Mouse (Mus musculus) spleen, adult 12 weeks (tissue): Measurements from ENCODE around the gene Mroh3.
A peak's percentile ranks its signal among the peaks of the same experiment; 100 is the strongest.

Source experiments
- DNase-seq: peaks from one replicate; pipeline ENCODE4 v3.0.0; 2022; ENCODE audit warnings: low spot score

The Mroh3 gene

DNA sequence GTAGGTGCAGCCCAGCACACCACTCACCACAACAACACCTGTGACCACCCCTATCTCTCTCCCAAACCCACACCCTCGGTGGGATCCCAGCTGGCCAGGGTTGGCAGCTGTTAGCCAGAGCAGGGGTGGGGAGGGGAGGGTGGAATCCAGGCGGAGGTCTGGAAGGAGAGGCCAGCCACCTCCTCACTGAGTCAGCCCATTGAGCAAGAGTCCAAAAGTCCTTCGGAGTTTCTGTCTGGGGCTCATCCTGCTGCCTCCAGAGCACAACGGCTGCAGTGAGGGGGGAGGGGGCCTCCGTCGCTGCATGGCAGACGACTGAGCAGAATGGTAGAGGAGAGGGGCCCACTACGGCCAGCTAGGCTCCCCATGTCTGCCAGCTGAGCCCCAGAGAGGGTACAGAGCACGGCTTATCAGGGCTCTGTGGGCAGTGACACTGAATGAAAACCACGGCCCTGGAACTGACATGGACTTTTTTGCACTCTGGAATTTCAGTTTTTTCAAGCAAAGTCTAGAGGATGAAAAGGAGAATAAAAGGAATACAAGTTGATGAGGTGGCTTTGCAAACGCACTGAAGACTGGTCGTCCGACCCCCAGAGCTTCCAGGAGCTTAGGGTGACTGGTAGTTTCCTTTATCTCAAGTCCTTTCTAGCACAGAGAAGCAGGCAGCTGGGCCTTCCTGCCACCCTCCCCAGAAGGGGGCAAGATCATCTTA is 15.9 kb upstream of the Mroh3 start:
- DNase-seq, result no peak

DNA sequence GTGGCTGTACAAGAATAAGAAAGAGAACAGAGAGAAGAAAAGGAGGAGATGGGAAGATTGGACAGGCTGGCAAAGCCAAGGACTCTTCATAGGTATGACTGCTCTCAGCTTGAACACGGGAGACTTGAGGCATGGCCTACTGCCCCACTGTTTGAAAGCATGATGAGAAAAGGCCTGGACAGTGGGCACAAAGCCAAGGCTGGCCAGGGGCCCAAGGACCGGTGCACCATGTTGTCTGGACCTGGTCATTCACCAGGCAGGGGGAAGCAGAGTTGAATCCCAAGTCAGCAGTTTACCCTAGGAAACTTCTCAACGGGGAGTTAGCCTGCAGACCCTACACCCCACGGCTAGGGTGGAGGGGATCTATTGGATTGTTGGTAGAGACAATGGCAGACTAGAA is 15.2 kb upstream of the Mroh3 start:
- DNase-seq, result no peak

DNA sequence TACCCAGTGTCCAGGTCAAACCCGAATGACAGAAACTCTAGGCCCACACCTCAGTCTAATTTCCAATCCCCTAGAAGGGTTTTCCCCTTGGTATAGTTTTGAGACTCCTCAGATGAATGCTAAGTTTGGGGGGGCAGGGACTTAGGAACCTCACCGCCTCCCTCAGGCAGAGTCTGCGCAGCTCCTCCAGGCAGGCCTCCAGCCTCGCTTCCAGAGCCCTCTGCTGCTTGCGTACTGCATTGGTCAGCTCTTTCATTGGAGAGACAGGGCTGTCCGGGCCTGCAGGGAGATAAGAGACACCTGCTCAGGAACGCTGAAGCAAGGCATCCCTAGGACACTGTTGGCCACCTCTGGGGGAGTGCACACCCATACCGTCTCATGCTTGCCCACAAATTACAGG is 14.0 kb upstream of the Mroh3 start:
- no peak for DNase-seq

DNA sequence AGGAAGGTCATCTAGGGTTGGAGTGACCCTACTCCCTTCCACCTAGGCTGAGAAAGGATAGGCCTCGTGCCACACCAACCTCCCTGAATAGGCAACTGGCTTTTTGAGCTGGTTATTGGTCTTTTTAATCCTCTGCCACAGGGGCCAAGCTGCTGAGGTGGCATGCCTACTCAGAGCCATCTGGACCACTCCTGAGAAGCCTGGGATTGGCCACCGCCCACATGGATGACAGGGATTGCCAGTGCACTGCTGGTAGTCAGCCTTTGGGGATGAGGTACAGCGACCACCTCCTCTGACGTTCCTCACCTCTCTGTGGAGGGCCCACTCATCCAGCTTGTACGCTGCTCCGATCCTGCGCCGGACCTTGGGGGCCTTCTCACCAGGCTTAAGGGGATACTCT is 13.2 kb upstream of the Mroh3 start:
- no peak for DNase-seq

DNA sequence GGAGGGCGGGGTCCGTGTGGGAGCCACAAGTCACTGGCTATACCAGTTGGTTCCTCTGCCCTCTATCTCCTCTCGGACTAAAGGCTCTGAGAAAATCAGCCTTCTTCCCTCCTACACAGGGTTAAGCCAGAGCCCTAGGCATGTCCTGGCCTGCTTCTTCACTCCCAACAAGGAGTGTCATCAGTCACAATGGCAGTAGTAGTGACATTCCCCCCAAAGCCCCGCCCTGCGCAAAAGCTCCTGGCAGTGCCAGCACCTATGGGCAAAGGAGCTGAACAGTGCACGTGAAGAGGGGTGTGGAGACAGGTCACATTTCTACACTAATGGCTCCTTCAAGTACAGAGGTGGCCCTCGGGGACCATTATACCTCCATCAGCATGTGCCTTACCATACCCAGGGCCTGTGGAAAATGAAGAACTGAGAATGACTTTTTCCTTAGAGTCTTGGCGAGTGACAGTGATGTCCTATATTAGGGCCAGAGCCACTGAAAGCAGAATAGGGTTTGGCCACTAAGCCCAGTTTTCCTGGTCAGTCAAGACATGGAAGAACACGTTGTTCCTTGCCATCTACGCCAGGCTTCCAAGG is 11.2 kb upstream of the Mroh3 start:
- no peak for DNase-seq

DNA sequence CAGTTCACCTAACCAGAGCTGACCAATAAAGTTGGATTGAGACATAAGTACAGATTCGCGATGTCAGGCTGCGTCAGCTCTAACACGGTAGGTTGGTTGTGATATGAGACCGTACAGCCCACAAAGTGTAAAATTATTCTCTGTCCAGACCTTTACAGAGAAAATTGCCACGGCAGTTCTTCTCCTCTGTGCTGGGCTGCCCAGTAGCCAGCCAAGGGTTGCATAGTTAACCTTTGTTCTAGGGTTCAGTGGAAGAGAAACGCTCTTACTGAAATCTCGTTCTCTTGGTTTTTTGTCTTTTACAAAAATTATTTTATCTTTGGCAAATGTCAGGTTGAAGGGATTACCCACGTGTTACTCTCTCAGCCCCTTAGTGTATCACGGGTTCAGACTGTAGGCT is 9.8 kb upstream of the Mroh3 start:
- DNase-seq, result no peak

DNA sequence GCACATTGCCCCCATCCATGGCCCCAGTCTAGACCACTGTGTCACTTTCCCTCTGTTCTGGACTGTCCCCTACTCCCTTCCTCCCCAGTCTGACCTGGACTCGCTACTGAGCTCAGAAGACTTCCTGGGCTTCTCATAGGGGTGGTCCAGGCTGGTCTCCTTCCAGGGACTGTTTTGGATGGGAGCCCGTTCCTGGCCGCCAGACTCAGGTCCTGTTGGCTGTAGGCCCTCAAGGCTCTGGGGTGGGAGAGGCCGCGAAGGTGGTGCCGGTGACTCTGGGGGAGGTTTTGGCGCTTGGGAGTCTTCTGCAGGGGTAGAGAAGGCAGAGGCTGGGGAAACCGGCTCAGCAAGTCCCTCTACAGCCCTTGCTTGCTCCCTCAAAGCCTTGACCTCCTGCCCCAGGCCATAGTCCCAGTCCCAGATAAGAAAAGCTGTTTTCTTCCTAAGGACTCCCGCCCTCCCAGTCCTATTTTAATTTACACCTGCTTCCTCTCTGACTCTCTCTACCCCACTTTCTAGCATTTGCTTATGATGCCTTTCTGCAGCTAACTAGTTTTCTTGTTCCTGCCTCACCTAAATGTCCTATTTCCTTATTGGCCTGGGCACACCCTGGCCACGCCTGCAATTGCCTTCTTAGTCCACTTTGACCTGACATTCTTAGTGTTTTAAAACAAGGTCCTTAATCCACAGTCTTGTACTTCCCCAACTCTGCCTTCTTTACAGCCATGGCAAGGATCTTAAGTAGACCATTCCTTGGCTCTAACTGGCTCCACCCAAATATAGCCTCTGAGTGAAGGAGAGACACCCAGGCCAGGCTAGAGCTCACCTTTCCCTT is 7.6 kb upstream of the Mroh3 start:
- no peak for DNase-seq

DNA sequence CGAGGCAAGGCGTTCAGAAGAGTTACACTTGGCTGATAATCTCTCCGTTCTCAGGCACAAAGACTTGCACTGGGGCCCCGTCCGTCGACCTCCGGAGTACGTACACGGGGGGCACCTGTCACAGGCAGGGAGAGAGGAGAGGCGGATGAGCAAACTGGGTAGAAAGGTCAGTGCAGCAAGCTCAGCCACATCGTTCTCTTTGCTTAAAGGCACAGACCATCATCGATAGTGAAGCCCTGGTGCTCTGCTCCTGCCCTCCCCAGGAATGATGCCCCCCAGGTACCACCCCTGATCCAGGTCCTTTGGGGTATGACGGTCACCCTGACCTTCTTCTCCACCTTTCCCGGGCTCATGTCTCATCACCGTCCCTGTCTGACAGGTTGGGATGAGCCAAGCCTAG is 1.7 kb upstream of the Mroh3 start:
- no peak for DNase-seq

DNA sequence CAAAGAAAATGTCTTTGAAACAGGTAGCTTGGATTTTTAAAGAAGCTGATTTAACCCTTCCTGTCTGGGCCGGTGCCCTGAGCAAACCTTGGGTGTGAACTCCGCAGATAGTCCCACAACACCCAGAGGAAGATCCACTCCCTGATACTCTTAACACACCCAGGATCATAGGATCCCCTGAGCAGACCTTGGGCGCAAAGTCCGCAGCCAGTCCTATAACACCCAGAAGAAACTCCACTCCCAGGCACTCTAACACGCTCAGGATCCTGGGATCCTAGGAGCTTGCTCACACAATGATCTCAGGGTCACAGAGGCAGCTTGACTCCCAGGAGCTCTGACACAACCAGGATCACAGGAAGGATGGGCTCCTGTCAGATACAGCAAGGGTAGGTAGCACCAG is 22.6 kb downstream of the Mroh3 start:
- no peak for DNase-seq

DNA sequence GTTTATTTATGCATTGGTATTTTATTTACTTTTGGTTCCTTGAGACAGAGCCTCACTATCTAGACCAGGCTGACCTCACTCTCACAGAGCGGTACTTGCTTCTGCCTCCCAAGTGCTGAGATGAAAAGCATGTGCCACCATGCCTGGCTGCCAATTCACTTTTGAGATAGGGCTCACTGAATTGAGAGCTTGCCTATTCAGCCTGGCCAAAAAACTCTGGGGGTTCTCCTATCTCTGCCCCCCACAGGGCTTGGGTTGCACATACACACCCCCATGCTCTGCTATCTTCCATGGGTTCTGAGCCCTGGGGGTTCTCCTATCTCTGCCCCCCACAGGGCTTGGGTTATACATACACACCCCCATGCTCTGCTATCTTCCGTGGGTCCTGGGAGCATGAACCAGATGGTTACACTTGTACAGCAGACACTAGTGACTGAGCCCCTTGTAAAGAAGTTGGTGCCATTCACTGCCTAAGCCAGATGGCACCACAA is 33.1 kb downstream of the Mroh3 start:
- DNase-seq, result no peak

DNA sequence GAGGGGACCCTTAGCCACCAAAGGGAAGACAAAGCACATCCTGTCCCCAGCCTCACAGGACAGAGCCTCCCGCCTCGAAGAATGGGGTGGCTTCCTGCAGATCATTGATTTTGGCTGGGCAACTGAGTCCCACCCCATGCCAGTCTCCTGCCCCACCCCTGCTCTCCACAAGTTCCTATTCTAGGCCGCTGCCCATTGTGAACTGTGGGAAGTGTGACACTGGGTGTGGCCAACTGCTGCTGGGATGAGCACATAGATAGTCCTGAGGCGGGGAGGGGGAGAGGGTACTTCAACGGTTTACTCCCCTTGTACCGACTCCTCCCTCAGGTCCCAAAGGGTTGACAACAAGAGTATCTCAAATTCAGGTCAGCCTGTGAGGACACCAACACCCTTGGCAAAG is 33.9 kb downstream of the Mroh3 start:
- no peak for DNase-seq

DNA sequence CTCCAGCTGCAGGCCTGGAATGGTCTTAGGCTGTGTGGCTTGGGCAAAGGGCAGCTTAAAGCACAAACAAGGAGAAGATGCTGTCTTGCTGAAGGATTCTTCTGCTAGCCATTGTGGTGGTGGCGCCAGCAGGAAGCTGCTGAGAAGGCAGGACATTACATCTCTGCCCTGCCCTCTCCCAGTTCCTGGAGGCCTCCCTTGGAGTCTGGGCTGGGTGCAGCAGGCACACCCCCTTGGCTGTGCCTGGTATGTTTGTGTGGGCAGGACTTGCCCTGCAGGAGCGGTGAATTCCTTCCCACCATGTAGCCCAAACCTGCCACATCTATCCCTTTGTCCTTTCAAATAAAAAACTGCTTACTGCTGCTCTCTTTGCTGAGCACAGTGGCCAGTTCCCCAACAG is 35.5 kb downstream of the Mroh3 start:
- no peak for DNase-seq

DNA sequence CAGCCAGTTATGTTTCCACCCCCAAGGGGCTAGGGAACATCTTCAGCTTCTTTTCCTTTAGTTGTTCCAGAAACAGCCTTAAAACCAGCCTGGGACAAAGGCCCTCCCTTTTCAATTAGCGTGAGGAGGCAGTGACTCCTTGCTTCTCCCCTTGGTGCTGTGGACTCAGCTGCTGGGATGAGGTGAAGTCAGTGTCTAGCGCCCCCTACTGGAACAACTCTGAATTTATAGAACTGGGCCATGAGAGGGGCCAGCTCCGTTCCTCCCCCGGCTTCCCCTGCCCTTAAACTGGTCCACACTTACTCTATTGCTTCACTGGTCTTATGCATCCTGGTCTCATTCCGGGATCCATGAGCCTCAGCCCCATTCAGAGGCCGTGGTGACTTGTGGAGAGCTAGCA is 37.4 kb downstream of the Mroh3 start:
- DNase-seq, result peak; percentile 48

DNA sequence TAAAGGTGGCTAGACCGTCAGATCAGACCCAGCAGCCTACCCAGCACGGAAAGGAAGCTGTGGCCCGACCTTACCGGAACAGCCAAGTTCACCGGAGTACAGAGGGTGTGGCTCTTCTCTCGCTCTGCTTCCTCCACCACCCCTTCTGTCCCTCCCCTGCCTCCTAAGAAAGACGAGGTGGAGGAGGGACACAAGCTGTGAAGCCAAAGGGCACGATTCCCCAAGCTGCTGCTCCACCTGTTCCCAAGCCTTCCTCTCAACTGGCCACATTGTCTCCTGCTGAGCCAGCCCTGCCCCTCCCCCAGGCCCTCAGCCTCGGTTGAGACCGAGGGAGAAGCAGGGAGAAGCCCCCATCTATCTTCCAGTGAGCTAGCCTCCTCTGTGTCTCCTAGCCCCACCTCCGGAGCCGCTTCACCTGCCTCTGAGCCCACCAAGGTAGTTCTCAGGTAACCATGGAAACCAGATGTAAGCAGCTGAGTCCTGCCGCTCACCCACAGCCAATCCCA is 38.5 kb downstream of the Mroh3 start:
- DNase-seq, result peak; percentile 39

DNA sequence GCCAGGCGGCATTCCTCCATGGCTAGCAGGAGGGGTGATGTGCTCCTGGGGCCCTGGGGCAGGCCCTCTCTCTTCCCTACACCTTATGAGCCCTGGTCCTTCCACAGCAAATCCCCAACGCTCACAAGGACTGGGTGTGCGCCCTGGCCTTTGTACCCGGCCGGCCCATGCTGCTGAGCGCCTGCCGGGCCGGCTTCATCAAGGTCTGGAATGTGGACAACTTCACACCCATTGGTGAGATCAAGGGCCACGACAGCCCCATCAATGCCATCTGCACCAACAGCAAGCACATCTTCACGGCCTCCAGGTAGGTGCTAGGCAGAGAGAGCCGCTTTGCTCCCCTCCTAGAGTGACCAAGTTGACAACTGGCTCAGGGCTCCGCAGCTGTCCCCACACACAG is 39.9 kb downstream of the Mroh3 start:
- DNase-seq, result no peak

DNA sequence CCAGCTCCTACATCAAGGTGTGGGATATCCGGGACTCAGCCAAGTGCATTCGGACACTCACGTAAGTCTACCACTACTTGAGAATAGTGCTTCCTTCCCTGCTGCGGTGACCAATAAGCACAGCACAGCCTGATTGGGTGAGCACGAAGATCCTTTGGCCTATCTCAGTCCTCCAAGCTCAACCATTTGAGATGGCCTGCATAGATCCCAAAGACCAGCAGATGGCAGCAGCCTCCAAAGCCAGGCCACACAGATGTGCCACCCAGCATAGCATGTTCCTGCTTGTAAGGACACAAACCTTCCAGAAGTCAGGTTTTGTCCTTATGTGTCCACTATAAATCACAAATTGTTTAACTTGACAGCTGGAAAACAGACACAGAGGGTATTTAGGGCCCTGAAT is 42.5 kb downstream of the Mroh3 start:
- no peak for DNase-seq

DNA sequence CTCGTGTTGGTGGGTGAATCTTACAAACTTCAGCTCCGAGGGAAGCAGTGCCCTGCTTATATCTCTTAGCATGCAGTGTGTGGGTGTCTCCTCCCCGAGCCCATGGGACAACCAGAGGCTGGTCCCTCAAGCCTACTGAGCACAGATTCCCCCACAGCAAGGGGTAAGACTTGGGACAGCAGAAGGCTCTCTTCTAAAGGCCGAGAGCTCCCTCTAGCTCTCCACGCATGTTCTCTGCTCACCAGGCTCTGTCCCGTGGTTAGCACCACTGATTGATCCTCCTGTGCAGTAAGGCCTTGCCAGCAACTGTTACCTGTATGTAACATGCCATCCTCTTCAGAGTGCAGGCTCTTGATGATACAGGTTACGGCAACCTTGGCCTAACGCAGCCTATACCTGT is 45.0 kb downstream of the Mroh3 start:
- no peak for DNase-seq

DNA sequence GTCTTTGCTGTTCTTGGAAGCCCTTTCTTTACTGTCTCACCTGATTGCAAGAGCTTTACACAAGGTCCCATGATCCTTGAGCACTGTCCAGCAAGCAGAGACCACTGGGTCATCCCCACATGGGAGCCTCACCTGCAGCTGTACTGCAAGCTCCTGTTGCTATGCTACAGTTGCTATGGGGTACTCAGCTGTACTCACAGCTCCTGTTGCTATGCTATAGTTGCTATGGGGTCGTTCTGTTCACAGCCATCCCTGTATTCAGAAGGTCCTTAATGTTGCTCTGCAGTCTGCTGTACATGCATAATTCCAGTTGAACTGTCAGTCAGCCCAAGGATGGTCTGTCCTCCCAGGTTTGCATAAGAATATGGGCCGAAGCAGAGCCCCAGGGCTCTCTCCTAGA is 47.2 kb downstream of the Mroh3 start:
- DNase-seq, result no peak

DNA sequence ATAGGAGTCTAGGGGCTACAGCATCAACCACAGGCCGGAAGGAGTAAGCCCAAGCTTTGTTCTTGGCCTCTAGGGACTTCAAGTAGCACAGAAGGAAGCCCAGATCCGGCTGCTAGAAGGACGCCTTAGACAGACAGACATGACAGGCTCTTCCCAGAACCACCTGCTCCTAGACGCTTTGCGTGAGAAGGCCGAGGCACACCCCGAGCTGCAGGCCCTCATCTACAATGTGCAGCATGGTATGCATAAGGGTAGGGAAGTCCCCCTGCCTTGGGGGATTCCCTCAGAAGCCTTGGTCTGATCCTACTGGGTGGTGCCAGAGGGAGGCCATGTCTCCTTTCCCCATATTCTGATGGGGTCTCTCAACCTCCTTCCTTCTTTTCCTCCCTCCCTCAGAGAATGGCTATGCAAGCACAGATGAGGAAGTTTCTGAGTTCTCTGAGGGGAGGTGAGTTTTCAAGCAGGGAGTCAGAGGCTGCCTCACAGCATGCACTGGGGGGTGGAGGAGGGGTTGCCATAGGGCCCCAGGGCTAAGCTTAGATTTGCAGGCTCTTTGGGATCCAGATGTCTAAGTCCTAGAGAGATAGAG is 51.2 kb downstream of the Mroh3 start:
- DNase-seq, result no peak

DNA sequence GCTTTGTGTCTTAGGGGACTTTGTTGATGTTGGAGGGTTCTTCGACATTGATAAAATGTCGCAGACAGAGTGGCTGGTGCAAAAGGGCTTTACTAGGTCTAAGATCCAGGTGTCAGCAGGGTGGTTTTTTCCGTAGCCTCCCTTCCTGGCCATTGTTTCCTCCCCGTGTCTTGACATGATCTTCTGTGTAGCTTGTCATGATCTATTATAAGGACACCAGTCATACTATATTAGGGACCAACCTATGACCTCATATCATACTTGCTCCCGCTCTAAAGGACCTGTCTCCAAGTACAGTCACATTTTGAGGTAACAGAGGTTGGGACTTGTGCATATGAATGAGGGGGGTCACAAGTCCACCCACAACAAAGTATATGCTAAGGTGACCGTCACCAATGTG is 51.7 kb downstream of the Mroh3 start:
- no peak for DNase-seq

DNA sequence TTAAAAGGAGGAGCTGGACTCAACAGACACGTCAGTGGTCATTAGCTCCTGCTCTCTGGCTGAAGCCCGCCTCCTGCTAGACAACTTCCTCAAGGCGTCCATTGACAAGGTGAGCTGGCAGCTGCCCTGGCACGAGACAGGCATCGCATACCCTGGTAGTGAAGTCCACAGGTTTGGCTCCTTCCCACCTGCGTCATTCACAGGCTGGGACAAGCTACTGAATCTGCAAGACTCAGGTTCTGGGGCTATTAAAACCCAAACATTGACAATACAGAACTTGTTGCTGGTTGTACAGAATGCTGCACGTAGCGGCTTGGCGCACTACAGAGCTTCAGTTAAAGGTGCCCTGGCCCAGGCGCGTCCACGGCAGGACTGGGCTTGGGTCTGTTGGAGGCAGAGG is 52.3 kb downstream of the Mroh3 start:
- no peak for DNase-seq

DNA sequence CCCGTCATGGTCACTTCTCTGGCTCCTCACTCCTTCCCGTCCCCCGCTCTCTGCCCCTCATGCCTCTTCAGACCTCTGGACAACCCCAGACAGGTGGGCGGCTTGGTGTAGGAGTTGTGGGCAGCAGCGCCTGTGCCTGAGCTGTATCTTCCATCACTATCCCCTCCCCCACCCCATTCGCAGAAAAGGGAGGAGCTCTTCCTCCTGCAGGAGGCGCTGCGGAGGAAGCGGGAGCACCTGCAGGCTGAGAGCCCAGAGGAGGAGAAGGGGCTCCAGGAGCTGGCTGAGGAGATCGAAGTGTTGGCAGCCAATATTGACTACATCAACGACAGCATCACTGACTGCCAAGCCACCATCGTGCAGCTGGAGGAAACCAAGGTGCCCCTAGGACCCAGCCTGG is 52.8 kb downstream of the Mroh3 start:
- DNase-seq, result no peak

DNA sequence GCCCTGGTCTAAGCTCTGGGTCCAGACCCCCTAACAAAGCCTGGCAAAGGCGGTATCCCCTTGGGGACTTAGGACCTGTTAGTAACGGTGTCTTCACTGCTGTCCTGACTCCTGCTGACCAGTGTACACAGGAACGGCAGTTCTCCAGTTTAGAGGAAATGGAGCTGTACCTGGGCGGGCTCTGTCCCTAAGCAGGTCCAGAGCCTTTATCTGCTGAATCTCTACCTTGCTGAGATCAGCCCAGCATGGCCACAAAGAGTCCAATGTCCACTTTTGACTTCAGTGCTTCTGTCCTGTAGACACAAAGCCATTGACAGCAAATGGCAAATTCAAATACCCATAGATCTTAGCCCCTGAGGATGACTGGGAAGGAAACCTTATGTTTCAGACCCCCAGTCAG is 55.7 kb downstream of the Mroh3 start:
- no peak for DNase-seq
